Comparison of ENCODE assay signal across 17 mouse cellular contexts in genomic region chr7:73039921-73040320, GRCm38 (mm10).
DNase-seq lines count a peak whose midpoint lies in the region; ATAC-seq and TF ChIP-seq lines count a peak whose summit lies in the region.
"Had no signal": no experiment of that assay in that cellular context is flagged by ENCODE, and none has a peak within 500 bp of the region (broad histone marks: within the 10 kb centered on the region; RNA-seq: fewer than 3 reads in every experiment).

No protein-coding gene starts in this region.

- H3K27ac ChIP-seq in cerebellum, adult 2 months (ENCODE audit: insufficient read depth, low read length), result no peak overlapping the region
- no peak overlapping the region for H3K27ac ChIP-seq in kidney, postnatal 0 days
- no peak overlapping the region for H3K27ac ChIP-seq in midbrain, embryonic 13.5 days
- H3K27ac ChIP-seq: embryonic facial prominence, embryonic 12.5 days; forebrain, embryonic 15.5 days; neural tube, embryonic 12.5 days had no signal

- intact Hi-C loops in heart, postnatal 14 days (cut with DNase I), result loop anchor here (5.0 to 10.0 kb wide), 3 partner anchors 237 to 635 kb away; no protein-coding TSS in a partner anchor

- WGBS in cerebellum, adult 2 months, result 52% methylated on average over 4 of the region's 4 CpGs
- WGBS in kidney, postnatal 0 days, result 80% methylated on average over 4 of the region's 4 CpGs
- WGBS in midbrain, embryonic 13.5 days, result 89% methylated on average over 4 of the region's 4 CpGs

- H3K27me3 ChIP-seq in cerebellum, adult 2 months (ENCODE audit: control insufficient read depth, insufficient read depth, low read length), result no peaks in the 10 kb centered on the region
- H3K27me3 ChIP-seq in kidney, postnatal 0 days (ENCODE audit: insufficient read depth, low read length), result no peaks in the 10 kb centered on the region
- H3K27me3 ChIP-seq in midbrain, embryonic 13.5 days, result no peaks in the 10 kb centered on the region
- H3K27me3 ChIP-seq: forebrain, embryonic 15.5 days; megakaryocyte, embryonic 14.5 days; neural tube, embryonic 12.5 days had no signal

- 0 out of 2 replicates have a peak, but pooled peaks cover 3% of the 10 kb centered on the region for H3K9me3 ChIP-seq in kidney, postnatal 0 days (replicated peaks; ENCODE audit: low read length)
- H3K9me3 ChIP-seq in midbrain, embryonic 13.5 days, result 0 out of 2 replicates have a peak, but pooled peaks cover 4% of the 10 kb centered on the region
- H3K9me3 ChIP-seq: embryonic facial prominence, embryonic 12.5 days; forebrain, embryonic 15.5 days; neural tube, embryonic 12.5 days had no signal

- no peaks in the 10 kb centered on the region for H3K36me3 ChIP-seq in kidney, postnatal 0 days (ENCODE audit: insufficient read depth, low read length)
- no peaks in the 10 kb centered on the region for H3K36me3 ChIP-seq in midbrain, embryonic 13.5 days
- H3K36me3 ChIP-seq: embryonic facial prominence, embryonic 12.5 days; forebrain, embryonic 15.5 days; neural tube, embryonic 12.5 days had no signal

- DNase-seq in cerebellum, postnatal 10 days, result peak; percentile 24 to 30
- no peak for DNase-seq in cerebellum, adult 2 months
- peak; percentile 23 to 26 for DNase-seq in heart, postnatal 14 days
- no peak for DNase-seq in heart, postnatal 4 days
- peak; percentile 11 for DNase-seq in kidney, adult 18-20 months
- peak; percentile 3 for DNase-seq in kidney, postnatal 0 days (ENCODE audit: low spot score)
- DNase-seq in T-cell, adult 2 months (ENCODE audit: low spot score), result no peak
- DNase-seq: adrenal gland, postnatal 25 days; layer of hippocampus, adult 9-11 months; lung, postnatal 14 days; spleen, adult 18-20 months; thymus, adult 18-20 months had no signal

- peaks cover 4% of the 10 kb centered on the region; the same call in 1 of the 2 replicates for H3K4me1 ChIP-seq in cerebellum, adult 2 months (ENCODE audit: control insufficient read depth, insufficient read depth, low read length)
- no peaks in the 10 kb centered on the region for H3K4me1 ChIP-seq in kidney, postnatal 0 days (replicated peaks; ENCODE audit: insufficient read depth, low read length)
- no peaks in the 10 kb centered on the region for H3K4me1 ChIP-seq in midbrain, embryonic 13.5 days (replicated peaks)
- H3K4me1 ChIP-seq: embryonic facial prominence, embryonic 12.5 days; megakaryocyte, embryonic 14.5 days; neural tube, embryonic 12.5 days had no signal

- no peak overlapping the region for H3K4me2 ChIP-seq in kidney, postnatal 0 days (ENCODE audit: low read length)
- no peak overlapping the region for H3K4me2 ChIP-seq in midbrain, embryonic 13.5 days (replicated peaks)
- H3K4me2 ChIP-seq: embryonic facial prominence, embryonic 12.5 days; forebrain, embryonic 15.5 days; neural tube, embryonic 12.5 days had no signal

- no peak for TF ChIP-seq POLR2A in cerebellum, adult 2 months (IDR thresholded peaks at IDR 0.05; ENCODE audit: borderline replicate concordance, insufficient read depth, low read length)

- no peak overlapping the region for H3K9ac ChIP-seq in kidney, postnatal 0 days (ENCODE audit: low read depth, low read length)
- no peak overlapping the region for H3K9ac ChIP-seq in midbrain, embryonic 13.5 days (replicated peaks)
- H3K9ac ChIP-seq: embryonic facial prominence, embryonic 12.5 days; forebrain, embryonic 15.5 days; neural tube, embryonic 12.5 days had no signal

- H3K4me3 ChIP-seq in cerebellum, adult 2 months (replicated peaks; ENCODE audit: insufficient read depth, low read depth, low read length), result no peak overlapping the region
- no peak overlapping the region for H3K4me3 ChIP-seq in kidney, postnatal 0 days (replicated peaks; ENCODE audit: low read depth, low read length)
- no peak overlapping the region for H3K4me3 ChIP-seq in midbrain, embryonic 13.5 days (replicated peaks)
- H3K4me3 ChIP-seq: embryonic facial prominence, embryonic 12.5 days; forebrain, embryonic 15.5 days; megakaryocyte, embryonic 14.5 days; neural tube, embryonic 12.5 days had no signal

- ATAC-seq in kidney, postnatal 0 days (replicated peaks; ENCODE audit: low FRiP score, low read depth), result peak; percentile 53; the same call in 1 of the 2 replicates
- ATAC-seq in midbrain, embryonic 13.5 days, result no peak
- ATAC-seq: forebrain, embryonic 15.5 days had no signal

- no peak for TF ChIP-seq CTCF in cerebellum, adult 2 months (IDR thresholded peaks at IDR 0.05; ENCODE audit: borderline replicate concordance, insufficient read depth, low read depth, low read length)
- no peak for TF ChIP-seq CTCF in kidney, postnatal 0 days (IDR thresholded peaks at IDR 0.05; ENCODE audit: low read depth)

Comparison
In these comparisons a context has a peak if more than half of its experiments do, and no peak if none do; other contexts are left out.
1. DNase-seq: peak in cerebellum, postnatal 10 days (2 of 2), heart, postnatal 14 days (2 of 2), kidney, adult 18-20 months (single experiment) and kidney, postnatal 0 days (single experiment); none in cerebellum, adult 2 months (0 of 2), heart, postnatal 4 days (single experiment) and T-cell, adult 2 months (single experiment).